Mouse (Mus musculus) myocyte (in vitro differentiated cells): ENCODE results near the gene Ssbp3. TPM values are rescaled to one million over a fixed set of nuclear protein-coding genes. Genes with fewer than 3 reads are reported as not detected.
A peak's percentile ranks its signal among the peaks of the same experiment; 100 is the strongest.

Experiments used
- H3K27me3 ChIP-seq: one replicate; pipeline ENCODE4 v1.6.1; 2011; ENCODE audit not compliant: control insufficient read depth, insufficient read depth, insufficient read length
- H3K36me3 ChIP-seq: one replicate; pipeline ENCODE4 v1.6.1; 2011; ENCODE audit not compliant: control insufficient read depth, insufficient read depth
- H3K4me2 ChIP-seq: one replicate; pipeline ENCODE4 v1.6.1; 2011; ENCODE audit warnings: low read depth, control low read depth
- H3K4me3 ChIP-seq: one replicate; pipeline ENCODE4 v1.5.1; 2011; ENCODE audit warnings: mild to moderate bottlenecking, control low read depth, moderate library complexity
- H3K79me2 ChIP-seq: one replicate; pipeline ENCODE4 v1.6.1; 2011; ENCODE audit not compliant: control insufficient read depth, insufficient read depth
- H3ac ChIP-seq: one replicate; pipeline ENCODE4 v1.6.1; 2011; ENCODE audit not compliant: control insufficient read depth, insufficient read length
- CEBPB ChIP-seq: IDR thresholded peaks from 2 replicates; pipeline ENCODE4 v1.6.1; 2011; ENCODE audit warnings: mild to moderate bottlenecking, moderate library complexity; ENCODE audit not compliant: poor library complexity, insufficient read depth, severe bottlenecking
- E2F4 ChIP-seq: IDR thresholded peaks from one replicate; pipeline ENCODE4 v1.6.1; 2011; ENCODE audit warnings: mild to moderate bottlenecking, control low read depth, moderate library complexity; ENCODE audit not compliant: insufficient read depth
- MAX ChIP-seq: IDR thresholded peaks from one replicate; pipeline ENCODE4 v1.6.1; 2011; ENCODE audit warnings: low read depth, mild to moderate bottlenecking, control low read depth
- MYOD1 ChIP-seq, 3 experiments: IDR thresholded peaks; one replicate each; pipeline ENCODE4 v1.6.1; 2011; ENCODE audit warnings: control low read depth in 2 of 3, low read depth in 2 of 3, mild to moderate bottlenecking in 2 of 3, moderate library complexity in 1 of 3; ENCODE audit not compliant: insufficient read length in 2 of 3, control insufficient read depth in 1 of 3
- MYOG ChIP-seq, 3 experiments: IDR thresholded peaks; one replicate each; pipeline ENCODE4 v1.6.1; 2011; ENCODE audit warnings: control low read depth in 2 of 3, low read depth in 2 of 3, mild to moderate bottlenecking in 2 of 3; ENCODE audit not compliant: insufficient read length in 2 of 3, control insufficient read depth in 1 of 3, insufficient read depth in 1 of 3
- POLR2A ChIP-seq: IDR thresholded peaks from one replicate; pipeline ENCODE4 v1.6.1; 2011; ENCODE audit warnings: low read depth, mild to moderate bottlenecking, control low read depth, moderate library complexity; ENCODE audit not compliant: insufficient read length
- POLR2AphosphoS2 ChIP-seq: IDR thresholded peaks from one replicate; pipeline ENCODE4 v1.6.1; 2011; ENCODE audit warnings: low read depth, control low read depth; ENCODE audit not compliant: insufficient read length
- REST ChIP-seq: IDR thresholded peaks from one replicate; pipeline ENCODE4 v1.6.1; 2011; ENCODE audit warnings: mild to moderate bottlenecking, control low read depth, moderate library complexity; ENCODE audit not compliant: insufficient read depth, insufficient read length
- SRF ChIP-seq: IDR thresholded peaks from one replicate; pipeline ENCODE4 v1.6.1; 2011; ENCODE audit warnings: low read depth; ENCODE audit not compliant: control insufficient read depth, insufficient read length
- TCF12 ChIP-seq: IDR thresholded peaks from one replicate; pipeline ENCODE4 v1.6.1; 2011; ENCODE audit warnings: mild to moderate bottlenecking, control low read depth; ENCODE audit not compliant: poor library complexity, insufficient read depth, severe bottlenecking
- TCF3 ChIP-seq: IDR thresholded peaks from one replicate; pipeline ENCODE4 v1.6.1; 2011; ENCODE audit warnings: low read depth, control low read depth; ENCODE audit not compliant: insufficient read length
- USF1 ChIP-seq: IDR thresholded peaks from one replicate; pipeline ENCODE4 v1.6.1; 2011; ENCODE audit warnings: low read depth, mild to moderate bottlenecking, control low read depth, moderate library complexity
- polyA plus RNA-seq: library from polyadenylated mRNA; unstranded; fragments of >200 nt; fragmentation: generic; extraction: Trizol; gene quantifications from one replicate; pipeline ENCODE4 v1.2.1, GENCODE M21; 2012; ENCODE audit warnings: missing spikeins

Gene Ssbp3
- polyA plus RNA-seq, 1 experiment = 59.4 TPM

- TF ChIP-seq SRF (no peak), TCF3 (no peak), POLR2A (no peak), TCF12 (no peak), POLR2AphosphoS2 (no peak), MYOG (IDR thresholded peaks at IDR 0.05; ENCODE audit: control insufficient read depth in 1 of 3, insufficient read depth in 1 of 3, insufficient read length in 2 of 3, low read depth in 2 of 3) (peak in 2 of 3 experiments; percentile 20 to 85), MYOD1 (IDR thresholded peaks at IDR 0.05; ENCODE audit: control insufficient read depth in 1 of 3, insufficient read length in 2 of 3, low read depth in 2 of 3) (peak; percentile 7 to 74 (median 48)), REST (no peak), MAX (no peak), USF1 (no peak), CEBPB (no peak), E2F4 (no peak)
- Histone ChIP-seq H3K4me2 (peak overlapping the region; percentile 38), H3K27me3 (no peaks in the 10 kb centered on the region), H3K4me3 (no peak overlapping the region), H3K36me3 (no peaks in the 10 kb centered on the region), H3ac (no peak overlapping the region), H3K79me2 (peaks cover 31% of the 10 kb centered on the region)
Observed at GRCm38 (mm10) chr4:107019027-107019426, 108.5 kb downstream of the Ssbp3 start.

- H3K79me2 ChIP-seq = peaks cover 22% of the 10 kb centered on the region
- no peaks in the 10 kb centered on the region for H3K36me3 ChIP-seq
- H3K4me2 ChIP-seq = no peak overlapping the region
- no peak overlapping the region for H3K4me3 ChIP-seq
- H3K27me3 ChIP-seq = no peaks in the 10 kb centered on the region
- no peak overlapping the region for H3ac ChIP-seq
- TF ChIP-seq POLR2A (no peak), CEBPB (no peak), MYOD1 (IDR thresholded peaks at IDR 0.05; ENCODE audit: control insufficient read depth in 1 of 3, insufficient read length in 2 of 3, low read depth in 2 of 3) (no peak), REST (no peak), SRF (no peak), TCF12 (no peak), USF1 (no peak), MYOG (IDR thresholded peaks at IDR 0.05; ENCODE audit: control insufficient read depth in 1 of 3, insufficient read depth in 1 of 3, insufficient read length in 2 of 3, low read depth in 2 of 3) (no peak)
Observed at GRCm38 (mm10) chr4:107020287-107021000, 109.9 kb downstream of the Ssbp3 start.

GRCm38 (mm10) chr4:107021464-107021863, 111.0 kb downstream of the Ssbp3 start:
- TF ChIP-seq MYOD1 (IDR thresholded peaks at IDR 0.05; ENCODE audit: control insufficient read depth in 1 of 3, insufficient read length in 2 of 3, low read depth in 2 of 3) = no peak
- no peak for TF ChIP-seq SRF
- TF ChIP-seq MAX = no peak
- TF ChIP-seq E2F4 = no peak
- TF ChIP-seq MYOG (IDR thresholded peaks at IDR 0.05; ENCODE audit: control insufficient read depth in 1 of 3, insufficient read depth in 1 of 3, insufficient read length in 2 of 3, low read depth in 2 of 3) = no peak
- no peak for TF ChIP-seq POLR2AphosphoS2
- TF ChIP-seq USF1 = no peak
- TF ChIP-seq POLR2A = no peak
- no peak for TF ChIP-seq CEBPB
- no peak for TF ChIP-seq REST
- TF ChIP-seq TCF3 = no peak
- TF ChIP-seq TCF12 = no peak
- Histone ChIP-seq H3K4me2 (no peak overlapping the region), H3ac (no peak overlapping the region), H3K36me3 (no peaks in the 10 kb centered on the region), H3K4me3 (no peak overlapping the region), H3K27me3 (no peaks in the 10 kb centered on the region), H3K79me2 (peaks cover 18% of the 10 kb centered on the region)

DNA sequence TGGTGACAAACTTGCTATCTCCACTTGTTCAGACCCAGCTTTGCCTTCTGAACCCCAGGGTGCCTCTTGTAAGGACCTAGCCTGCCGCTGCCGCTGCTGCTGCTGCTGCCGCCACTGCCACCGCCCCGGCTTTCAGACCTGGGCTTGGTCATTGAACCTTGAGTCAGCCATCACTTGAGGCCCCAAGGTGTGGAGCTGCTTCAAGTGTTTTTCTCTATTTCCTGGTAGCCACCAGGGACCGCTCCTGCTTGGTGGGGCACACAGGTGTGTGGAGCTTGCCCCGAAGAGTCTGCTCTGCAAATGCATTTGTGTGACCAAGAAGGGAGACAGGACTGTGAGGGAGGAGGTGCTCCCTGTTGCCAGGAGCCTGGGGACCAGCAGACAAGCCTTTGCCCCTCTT, 114.4 kb downstream of the Ssbp3 start:
- Histone ChIP-seq H3ac (no peak overlapping the region), H3K4me3 (no peak overlapping the region), H3K4me2 (no peak overlapping the region), H3K36me3 (peaks cover 1% of the 10 kb centered on the region), H3K79me2 (peaks cover 12% of the 10 kb centered on the region), H3K27me3 (no peaks in the 10 kb centered on the region)
- TF ChIP-seq MYOG (IDR thresholded peaks at IDR 0.05; ENCODE audit: control insufficient read depth in 1 of 3, insufficient read depth in 1 of 3, insufficient read length in 2 of 3, low read depth in 2 of 3) (no peak), USF1 (no peak), CEBPB (no peak), SRF (no peak), POLR2A (no peak), TCF12 (no peak)

DNA sequence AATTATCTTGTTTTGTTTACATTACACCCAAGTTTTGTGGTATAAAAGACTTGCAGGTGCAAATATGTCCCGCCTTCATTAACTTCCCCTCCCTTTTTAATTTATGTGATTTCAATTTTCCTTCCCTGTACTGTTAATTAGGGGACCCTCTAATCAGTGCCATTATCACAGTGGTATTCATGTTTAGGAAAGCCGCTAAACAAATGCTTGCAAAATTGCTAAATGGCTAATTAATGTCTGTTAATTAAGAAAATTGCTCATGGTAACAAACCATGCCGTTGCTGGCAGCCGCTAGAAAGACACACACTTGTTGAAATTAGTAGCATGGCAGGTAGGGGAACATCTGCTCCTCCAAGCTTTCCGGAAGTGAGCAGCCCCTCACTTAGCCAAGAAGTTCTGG, 114.9 kb downstream of the Ssbp3 start:
- no peaks in the 10 kb centered on the region for H3K27me3 ChIP-seq
- H3K4me3 ChIP-seq = no peak overlapping the region
- H3ac ChIP-seq = no peak overlapping the region
- H3K79me2 ChIP-seq = peaks cover 10% of the 10 kb centered on the region
- peaks cover 3% of the 10 kb centered on the region for H3K36me3 ChIP-seq
- H3K4me2 ChIP-seq = no peak overlapping the region
- TF ChIP-seq E2F4 = no peak
- no peak for TF ChIP-seq MYOG (IDR thresholded peaks at IDR 0.05; ENCODE audit: control insufficient read depth in 1 of 3, insufficient read depth in 1 of 3, insufficient read length in 2 of 3, low read depth in 2 of 3)
- TF ChIP-seq POLR2AphosphoS2 = no peak
- no peak for TF ChIP-seq MYOD1 (IDR thresholded peaks at IDR 0.05; ENCODE audit: control insufficient read depth in 1 of 3, insufficient read length in 2 of 3, low read depth in 2 of 3)
